Mouse (Mus musculus) heart, postnatal 0 days (tissue): ENCODE results near the gene Podn. TPM values are rescaled to one million over a fixed set of nuclear protein-coding genes. Genes with fewer than 3 reads are reported as not detected.

Experiments used
- ATAC-seq: fragments of 200-750 bp; cut with Nextera tagmentation; 2 replicates; pipeline ENCODE4 v1.8.0; 2017; ENCODE audit warnings: low read depth, moderate number of reproducible peaks, moderate library complexity; ENCODE audit not compliant: insufficient read depth
- DNase-seq: peaks from one replicate; pipeline ENCODE4 v3.0.0-alpha.2; 2016; ENCODE audit warnings: low spot score
- H3K27ac ChIP-seq: fragments of 300-500 bp; sonication (generic); 2 replicates; pipeline ENCODE4 v1.5.1; 2014; ENCODE audit warnings: low read depth, mild to moderate bottlenecking
- H3K27me3 ChIP-seq: fragments of 300-500 bp; sonication (generic); 2 replicates; pipeline ENCODE4 v1.6.1; 2014; ENCODE audit warnings: low read length, mixed read lengths; ENCODE audit not compliant: control insufficient read depth, insufficient read depth
- H3K36me3 ChIP-seq: fragments of 300-500 bp; sonication (generic); replicated peaks from 2 replicates; pipeline ENCODE4 v1.6.1; 2014; ENCODE audit warnings: low read length, mixed read lengths; ENCODE audit not compliant: control insufficient read depth, insufficient read depth
- H3K4me1 ChIP-seq: fragments of 300-500 bp; sonication (generic); 2 replicates; pipeline ENCODE4 v1.6.1; 2014; ENCODE audit warnings: antibody characterized with exemption; ENCODE audit not compliant: control insufficient read depth, insufficient read depth
- H3K4me2 ChIP-seq: fragments of 300-500 bp; sonication (generic); 2 replicates; pipeline ENCODE4 v1.6.1; 2014; ENCODE audit warnings: low read depth, mild to moderate bottlenecking, low read length, moderate library complexity
- H3K4me3 ChIP-seq: fragments of 300-500 bp; sonication (generic); 2 replicates; pipeline ENCODE4 v1.5.1; 2014; ENCODE audit warnings: low read depth, low read length
- H3K9ac ChIP-seq: fragments of 300-500 bp; sonication (generic); replicated peaks from 2 replicates; pipeline ENCODE4 v1.6.1; 2014; ENCODE audit warnings: low read depth, low read length, mixed read lengths
- H3K9me3 ChIP-seq: fragments of 300-500 bp; sonication (generic); replicated peaks from 2 replicates; pipeline ENCODE4 v1.6.1; 2016; ENCODE audit warnings: low read length; ENCODE audit not compliant: control insufficient read depth
- CTCF ChIP-seq: IDR thresholded peaks from 2 replicates; pipeline ENCODE4 v1.5.1; 2016; ENCODE audit warnings: antibody characterized with exemption, control low read depth, low read depth
- EP300 ChIP-seq: IDR thresholded peaks from 2 replicates; pipeline ENCODE4 v1.6.1; 2016; ENCODE audit warnings: antibody characterized with exemption, low read depth
- WGBS: fragments of 180-500 bp; shearing (Covaris S2); extraction: QIAGEN DNeasy Blood & Tissue Kit; methylation state at CpG from one replicate; pipeline ENCODE4 v1.1.7; 2014; 5-methylcytosine and 5-hydroxymethylcytosine counted together
- polyA plus RNA-seq: library from polyadenylated mRNA; unstranded; fragments of >200 nt; fragmentation: Nextera tagmentation; extraction: Ambion mirVana; gene quantifications from 2 replicates; pipeline ENCODE4 v1.2.1, GENCODE M21; 2015
- total RNA-seq: library from RNA; depleted of rRNA; stranded (reverse); fragments of >200 nt; gene quantifications from 2 replicates; pipeline ENCODE4 v1.2.3, GENCODE M21; 2014; ENCODE audit warnings: low replicate concordance

The Podn gene
- total and polyA plus RNA-seq, 2 experiments from 2014 or later: 0.53 to 5.0 TPM

DNA sequence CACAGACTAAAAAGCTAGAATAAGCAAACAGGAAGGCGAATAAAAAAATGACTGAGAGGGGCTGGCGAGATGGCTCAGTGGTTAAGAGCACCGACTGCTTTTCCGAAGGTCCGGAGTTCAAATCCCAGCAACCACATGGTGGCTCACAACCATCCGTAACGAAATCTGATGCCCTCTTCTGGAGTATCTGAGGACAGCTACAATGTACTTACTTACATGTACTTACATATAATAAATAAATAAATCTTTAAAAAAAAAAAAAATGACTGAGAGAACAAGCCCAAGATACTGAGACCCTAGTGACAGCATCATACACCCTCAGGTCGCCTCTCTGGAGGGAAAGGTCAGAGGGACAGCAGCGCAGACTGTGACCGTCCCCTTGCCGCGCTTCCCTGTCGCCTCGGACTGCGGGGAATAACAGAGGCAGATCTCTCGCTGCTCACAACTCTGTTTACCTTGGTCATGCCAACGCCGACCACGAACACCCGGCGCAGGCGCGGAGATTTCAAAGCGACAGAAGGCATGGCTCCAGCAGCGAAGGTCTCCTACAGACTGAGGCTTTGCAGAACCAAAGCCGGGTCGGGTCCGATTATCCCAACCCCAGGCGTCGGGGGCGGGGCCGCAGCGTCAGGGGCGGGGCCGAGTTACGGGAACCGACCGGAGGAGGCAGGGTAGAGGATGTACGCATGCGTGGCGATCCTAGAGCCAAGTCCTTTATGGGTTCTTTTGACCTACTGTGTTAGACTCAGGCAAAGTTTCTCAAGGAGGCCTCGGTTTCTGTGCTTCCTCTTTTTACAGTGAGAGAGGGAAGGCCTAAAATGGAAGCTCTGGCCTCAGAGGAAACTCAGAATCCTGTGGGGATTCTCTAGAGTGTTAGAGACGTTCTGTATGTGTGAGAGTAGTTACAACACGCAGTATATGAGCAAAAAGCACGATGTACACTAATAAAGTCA lies 22.0 kb upstream of the Podn start:
- Histone ChIP-seq H3K4me3 (peak overlapping the region; percentile 69), H3K9ac (peak overlapping the region; percentile 60), H3K27ac (peak overlapping the region; percentile 60), H3K4me1 (no peaks in the 10 kb centered on the region), H3K27me3 (no peaks in the 10 kb centered on the region), H3K36me3 (no peaks in the 10 kb centered on the region), H3K4me2 (peak overlapping the region; percentile 71), H3K9me3 (no peaks in the 10 kb centered on the region)
- TF ChIP-seq EP300 (no peak), CTCF (no peak)
- WGBS: 10% methylated on average over 43 of the region's 45 CpGs
- DNase-seq: peak; percentile 90
- ATAC-seq: peak; percentile 93

DNA sequence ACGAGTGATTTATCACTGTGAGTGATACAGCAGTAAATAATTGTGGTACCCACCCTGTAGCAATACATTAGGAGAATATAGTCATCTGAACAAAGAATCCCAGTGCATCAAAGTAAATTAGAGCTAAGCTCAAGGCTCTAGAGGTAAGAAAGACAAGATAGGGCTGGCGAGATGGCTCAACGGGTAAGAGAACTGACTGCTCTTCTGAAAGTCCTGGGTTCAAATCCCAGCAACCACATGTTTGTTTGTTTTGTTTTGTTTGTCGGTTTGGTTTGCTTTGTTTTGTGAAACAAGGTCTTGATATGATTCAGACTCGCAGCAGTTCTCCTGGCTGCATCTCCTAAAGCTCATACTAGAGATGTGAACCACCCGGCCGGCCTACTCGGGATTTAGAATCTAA lies 21.2 kb upstream of the Podn start:
- Histone ChIP-seq H3K27ac (no peak overlapping the region), H3K4me1 (no peaks in the 10 kb centered on the region), H3K4me3 (no peak overlapping the region), H3K27me3 (no peaks in the 10 kb centered on the region), H3K36me3 (no peaks in the 10 kb centered on the region), H3K4me2 (no peak overlapping the region), H3K9me3 (no peaks in the 10 kb centered on the region), H3K9ac (no peak overlapping the region)
- no peak for DNase-seq
- 94% methylated on average over 8 of the region's 8 CpGs for WGBS
- no peak for ATAC-seq
- TF ChIP-seq EP300 (no peak), CTCF (no peak)

DNA sequence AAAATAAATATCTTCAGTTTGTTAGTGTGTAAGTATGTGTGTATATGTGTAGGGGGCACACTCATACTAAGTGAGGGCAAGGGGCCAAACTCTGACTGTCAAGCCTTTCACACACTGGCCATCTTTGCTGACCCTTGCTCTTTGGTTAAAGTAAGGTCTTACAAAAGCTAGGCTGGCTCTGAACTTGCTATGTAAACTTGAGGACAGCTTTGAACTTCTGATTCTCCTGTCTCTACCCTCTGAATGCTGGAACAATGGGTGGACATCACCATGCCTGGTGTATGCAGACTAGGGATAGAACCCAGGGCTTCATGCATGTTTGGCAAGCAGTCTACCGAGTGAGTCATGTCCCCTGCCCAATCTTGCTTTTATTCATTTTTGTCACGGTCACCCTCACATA lies 20.2 kb upstream of the Podn start:
- Histone ChIP-seq H3K4me3 (no peak overlapping the region), H3K27ac (no peak overlapping the region), H3K9me3 (no peaks in the 10 kb centered on the region), H3K4me2 (no peak overlapping the region), H3K36me3 (0 out of 2 replicates have a peak, but pooled peaks cover 5% of the 10 kb centered on the region), H3K4me1 (no peaks in the 10 kb centered on the region), H3K27me3 (no peaks in the 10 kb centered on the region), H3K9ac (no peak overlapping the region)
- ATAC-seq (no peak), DNase-seq (no peak)
- 88% methylated on average over 2 of the region's 2 CpGs for WGBS
- no peak for TF ChIP-seq EP300
- TF ChIP-seq CTCF: no peak

DNA sequence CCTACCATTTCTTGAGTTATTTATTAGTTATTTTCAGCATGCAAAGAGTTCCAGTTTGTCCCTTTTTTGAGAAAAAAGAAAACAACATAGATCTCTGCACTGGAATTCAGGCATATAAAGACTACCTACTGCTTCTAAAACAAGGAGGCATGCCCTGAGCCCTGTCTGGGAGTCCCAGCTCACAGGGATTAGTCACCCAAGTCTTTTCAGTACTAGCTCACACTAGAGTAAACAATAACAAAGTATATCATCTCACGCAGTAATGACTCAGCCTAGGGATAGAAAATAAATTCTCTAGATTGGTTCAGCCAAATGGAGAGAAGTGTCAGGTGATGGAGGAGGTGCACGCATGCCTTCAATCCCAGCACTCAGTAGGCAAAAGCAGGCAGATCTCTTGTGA lies 14.5 kb upstream of the Podn start:
- Histone ChIP-seq H3K4me2 (no peak overlapping the region), H3K4me3 (no peak overlapping the region), H3K9me3 (no peaks in the 10 kb centered on the region), H3K36me3 (0 out of 2 replicates have a peak, but pooled peaks cover 14% of the 10 kb centered on the region), H3K27me3 (no peaks in the 10 kb centered on the region), H3K9ac (no peak overlapping the region), H3K4me1 (no peaks in the 10 kb centered on the region), H3K27ac (no peak overlapping the region)
- TF ChIP-seq CTCF: no peak
- TF ChIP-seq EP300: no peak
- WGBS: 87% methylated on average over 2 of the region's 2 CpGs
- ATAC-seq: no peak
- DNase-seq: no peak

DNA sequence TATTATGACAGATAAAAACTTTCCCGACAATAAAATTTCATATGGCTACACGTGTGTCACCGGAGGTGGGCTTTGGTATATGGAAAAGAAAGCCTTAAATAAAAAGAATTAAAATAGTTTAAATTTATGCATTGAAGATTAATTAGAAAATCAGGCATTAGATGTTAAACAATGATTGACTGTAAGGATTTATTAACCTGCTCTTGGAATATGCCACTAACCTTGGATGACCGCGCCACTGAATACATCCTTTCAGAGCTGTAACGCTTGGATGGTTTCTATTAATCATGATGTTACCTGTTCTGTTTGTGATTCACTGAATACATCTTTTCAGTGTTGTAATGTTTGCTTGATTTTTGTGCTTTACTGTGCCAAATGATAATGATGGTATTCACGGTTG lies 13.5 kb upstream of the Podn start:
- Histone ChIP-seq H3K4me3 (no peak overlapping the region), H3K4me2 (no peak overlapping the region), H3K27me3 (no peaks in the 10 kb centered on the region), H3K27ac (no peak overlapping the region), H3K4me1 (no peaks in the 10 kb centered on the region), H3K9ac (no peak overlapping the region), H3K36me3 (0 out of 2 replicates have a peak, but pooled peaks cover 14% of the 10 kb centered on the region), H3K9me3 (no peaks in the 10 kb centered on the region)
- ATAC-seq: no peak
- no peak for TF ChIP-seq CTCF
- TF ChIP-seq EP300: no peak
- DNase-seq: no peak
- WGBS: 91% methylated on average over 7 of the region's 7 CpGs
